Mouse (Mus musculus): ENCODE measurements around the gene Zfp850.
"Not testable (repeated sequence)": the region's sequence is repeated elsewhere in the genome, so short reads cannot be mapped to it uniquely, and the experiment has no call there.

Zfp850 gene

GRCm38 (mm10) chr7:28013549-28014444 is at the start of gene Zfp850:
Gene Zfp850 (minus strand): TSS chr7:28014115.
- peak; percentile 46 for DNase-seq (ENCODE audit: low spot score)

DNA sequence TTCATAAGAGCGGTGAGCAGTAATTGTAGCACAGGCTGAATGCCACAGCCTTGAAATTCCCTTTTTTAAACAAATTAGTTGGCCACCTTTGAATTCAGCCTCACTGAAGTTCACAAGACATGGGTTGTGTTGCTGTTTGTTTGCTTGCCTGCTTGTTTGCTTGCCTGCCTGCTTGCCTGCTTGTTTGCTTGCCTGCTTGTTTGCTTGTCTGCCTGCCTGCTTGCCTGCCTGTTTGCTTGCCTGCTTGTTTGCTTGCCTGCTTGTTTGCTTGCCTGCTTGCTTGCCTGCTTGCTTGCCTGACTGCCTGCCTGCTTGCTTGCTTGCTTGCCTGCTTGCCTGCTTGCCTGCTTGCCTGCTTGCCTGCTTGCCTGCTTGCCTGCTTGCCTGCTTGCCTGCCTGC is 46.1 kb upstream of the Zfp850 start:
- DNase-seq (ENCODE audit: low spot score), result no peak

GRCm38 (mm10) chr7:28053046-28053930 is 39.4 kb upstream of the Zfp850 start:
- no peak for DNase-seq (ENCODE audit: low spot score)

DNA sequence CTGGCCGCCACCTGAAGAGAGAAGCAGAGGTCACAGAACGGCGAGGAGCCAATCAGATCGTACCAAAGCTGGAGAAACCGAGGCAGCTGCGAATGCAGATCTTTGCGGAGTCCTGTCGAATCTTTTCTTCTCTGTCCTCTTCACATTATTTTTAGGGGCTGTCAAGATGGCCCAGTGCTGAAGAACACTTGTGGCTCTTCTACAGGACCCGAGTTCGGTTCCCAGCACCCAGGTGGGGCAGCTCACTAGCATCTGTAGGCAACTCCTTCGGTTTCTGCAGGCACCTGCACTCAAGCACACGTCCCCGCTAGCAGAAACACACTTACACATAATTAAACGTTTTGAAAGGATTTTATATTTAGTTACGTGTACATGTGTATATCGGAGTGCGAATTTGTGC is 36.7 kb upstream of the Zfp850 start:
- DNase-seq (ENCODE audit: low spot score), result no peak

DNA sequence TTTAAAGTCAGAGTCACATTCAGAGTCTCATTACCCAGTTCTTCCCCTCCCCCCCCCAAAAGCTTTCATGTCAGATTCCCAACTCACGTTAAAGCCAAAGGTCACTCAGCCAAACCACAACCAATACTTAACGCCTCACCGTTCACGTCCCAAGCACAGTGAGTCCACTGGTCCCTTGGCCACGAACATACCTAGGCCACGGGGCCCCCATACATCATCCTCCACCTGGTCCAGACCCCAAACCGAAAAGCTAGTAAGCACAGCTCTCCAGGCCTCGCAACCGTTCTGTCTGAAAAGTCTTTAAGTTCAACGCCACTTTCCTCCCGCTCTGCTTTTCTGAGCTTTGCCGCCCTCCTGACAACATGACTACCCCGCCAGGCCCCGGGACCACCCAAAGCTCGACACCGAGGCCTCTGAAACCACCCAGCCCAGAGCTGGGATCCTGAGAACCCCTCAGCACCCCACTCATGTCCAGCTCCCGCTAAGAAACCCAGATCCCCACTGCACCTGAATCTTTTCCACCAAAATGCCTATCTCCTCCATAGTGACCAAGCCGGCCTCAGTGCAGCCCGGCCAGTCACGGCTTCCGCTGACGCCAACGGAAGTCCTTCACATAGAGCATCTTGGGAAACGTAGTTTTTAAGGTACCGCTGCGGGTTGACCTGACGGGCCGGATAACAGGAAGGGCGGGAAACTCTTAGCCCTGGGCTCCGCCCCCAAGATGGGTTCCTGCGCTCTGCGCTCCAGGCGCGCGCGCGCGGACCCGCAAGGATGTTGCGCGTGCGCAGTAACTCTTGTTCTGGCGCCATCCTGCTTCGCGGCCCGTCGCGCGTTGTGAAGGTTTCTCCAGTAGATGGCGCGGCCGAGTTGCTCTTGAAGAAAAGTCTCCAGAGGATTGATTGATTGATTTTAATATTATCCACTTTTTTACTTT is 35.8 kb upstream of the Zfp850 start, which contains the start of gene Psmc4:
TSS of gene Psmc4 (minus strand) at position 626 of the 934 bp plus-strand sequence.
- peak; percentile 94 for DNase-seq (ENCODE audit: low spot score)

DNA sequence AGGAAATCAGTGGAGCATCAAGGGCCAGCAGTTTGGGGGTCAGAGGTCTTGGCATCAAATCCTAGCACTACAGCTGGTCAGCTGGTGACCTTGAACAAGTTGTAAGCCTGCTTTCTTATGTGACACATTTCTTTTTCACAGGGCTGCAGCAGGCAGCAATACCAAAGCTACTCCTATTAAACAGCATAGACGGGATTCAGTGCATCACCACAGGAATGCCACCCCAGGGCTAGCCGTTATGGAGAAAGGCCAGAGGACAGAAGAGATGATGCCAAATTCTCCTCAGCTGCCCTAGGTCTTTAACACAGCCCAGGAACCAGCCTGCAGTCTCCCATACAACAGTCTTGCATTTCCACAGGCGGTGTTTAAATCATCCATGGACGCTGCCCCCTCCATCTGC is 30.6 kb upstream of the Zfp850 start:
- no peak for DNase-seq (ENCODE audit: low spot score)

GRCm38 (mm10) chr7:28014445-28014810 is 513 bp upstream of the Zfp850 start:
- no peak for DNase-seq (ENCODE audit: low spot score)

- no peak for DNase-seq (ENCODE audit: low spot score)
These were observed 3.6 kb downstream of the Zfp850 start for GRCm38 (mm10) chr7:28010271-28010670.

DNA sequence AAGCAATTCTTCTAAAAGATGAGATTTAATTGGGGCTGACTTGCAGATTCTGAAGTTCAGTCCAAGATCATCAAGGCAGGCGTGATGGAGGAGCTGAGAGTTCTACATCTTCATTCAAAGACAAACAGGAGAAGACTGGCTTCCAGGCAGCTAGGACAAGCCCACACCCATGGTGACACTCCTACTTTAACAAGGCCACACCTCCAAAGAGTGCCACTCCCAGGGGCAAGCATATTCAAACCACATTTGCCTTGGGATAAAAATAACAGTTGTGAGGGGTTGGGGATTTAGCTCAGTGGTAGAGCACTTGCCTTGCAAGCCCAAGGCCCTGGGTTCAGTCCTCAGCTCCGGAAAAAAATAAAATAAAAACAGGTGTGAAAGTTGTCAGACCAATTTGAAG is 31.7 kb downstream of the Zfp850 start:
- no peak for DNase-seq (ENCODE audit: low spot score)

DNA sequence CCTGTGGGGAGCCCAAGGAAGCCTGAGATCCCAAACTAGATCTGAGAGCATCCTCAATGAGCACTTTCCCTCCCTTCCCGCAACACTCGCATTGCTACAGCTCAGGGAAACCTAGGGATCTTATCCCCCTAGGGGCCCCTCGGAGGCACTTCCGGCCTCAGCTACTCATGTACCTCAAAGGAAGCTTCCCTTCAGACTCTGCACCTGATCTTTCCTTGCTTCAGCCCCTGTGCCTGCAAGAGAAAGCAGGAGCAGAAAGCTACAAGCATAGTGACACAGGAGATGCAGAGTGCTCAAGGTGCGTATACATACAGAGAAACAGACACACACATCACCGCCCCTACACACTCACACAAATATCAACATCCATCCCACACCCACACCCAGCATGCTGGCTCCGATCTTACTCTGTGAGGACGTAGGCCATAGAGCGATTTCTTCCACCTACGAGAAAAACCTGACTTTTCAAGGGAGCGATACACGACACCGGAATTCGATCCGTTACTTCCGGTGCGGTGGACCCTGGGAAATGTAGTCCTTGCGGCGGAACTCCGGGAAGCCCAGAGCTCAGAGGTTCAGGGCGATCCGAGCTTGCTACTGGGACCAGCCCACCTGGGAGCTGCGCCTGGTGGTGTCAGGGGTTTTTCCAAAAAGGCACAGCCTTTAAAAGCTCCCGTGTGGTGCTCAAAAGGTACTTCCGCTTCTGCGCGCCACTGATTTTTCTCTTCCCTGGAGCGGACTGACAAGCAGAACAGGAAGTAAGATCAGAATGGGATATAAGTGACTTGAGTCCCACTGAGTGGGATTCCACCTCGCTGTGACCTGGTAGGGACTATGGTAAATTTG is 35.0 kb downstream of the Zfp850 start, which contains the start of gene Zfp780b:
TSS of gene Zfp780b (minus strand) at position 489 of the 846 bp plus-strand sequence.
- DNase-seq (ENCODE audit: low spot score), result peak; percentile 72

- not testable (repeated sequence) for DNase-seq (ENCODE audit: low spot score)
These were observed 64.5 kb downstream of the Zfp850 start for GRCm38 (mm10) chr7:27949451-27949850.

DNA sequence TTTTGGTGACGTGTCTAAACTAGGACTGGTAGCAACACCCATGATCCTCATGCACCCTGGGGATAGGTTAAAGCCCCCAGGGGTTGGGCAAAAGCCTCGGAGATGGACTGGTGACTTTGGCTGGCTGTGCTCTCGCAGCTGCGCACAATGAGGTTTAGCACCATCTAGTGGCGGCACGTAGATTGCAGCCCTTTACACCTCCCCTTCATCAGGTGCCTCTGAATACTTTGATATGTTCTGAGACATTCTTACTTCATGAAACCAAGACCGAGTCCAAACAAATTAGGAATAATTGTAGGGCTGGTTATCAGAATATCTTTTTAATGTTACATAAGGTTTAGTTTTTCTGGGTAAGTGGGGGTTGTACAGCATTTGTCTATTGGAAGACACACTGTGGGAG is 72.0 kb downstream of the Zfp850 start:
- DNase-seq (ENCODE audit: low spot score), result not testable (repeated sequence)
